ENCODE assay signal across 16 mouse cellular contexts in the genomic region with DNA sequence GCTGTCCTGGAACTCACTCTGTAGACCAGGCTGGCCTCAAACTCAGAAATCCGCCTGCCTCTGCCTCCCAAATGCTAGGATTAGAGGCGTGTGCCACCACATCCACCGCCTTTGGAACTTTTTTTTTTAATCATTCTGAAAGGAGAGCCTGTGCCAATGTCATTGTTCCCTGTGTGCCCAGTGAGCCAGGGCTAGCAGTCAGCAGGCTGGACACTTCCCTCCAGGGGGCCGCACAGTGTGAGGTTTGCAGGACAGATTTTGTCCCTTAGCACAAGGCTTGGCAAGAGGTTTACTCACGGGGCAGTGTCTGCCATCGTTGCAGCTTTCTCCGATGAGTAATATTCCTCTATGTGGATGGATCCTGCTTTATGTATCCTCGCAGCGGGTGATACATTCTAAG.
"Had no signal": no experiment of that assay in that cellular context is flagged by ENCODE, and none has a peak within 500 bp of the region (broad histone marks: within the 10 kb centered on the region; RNA-seq: fewer than 3 reads in every experiment).

No protein-coding gene starts in this region.

- H3K27me3 ChIP-seq: lung, embryonic 15.5 days; neural tube, embryonic 12.5 days; stomach, embryonic 15.5 days had no signal

- H3K9ac ChIP-seq: lung, embryonic 15.5 days; neural tube, embryonic 12.5 days; stomach, embryonic 15.5 days had no signal

- H3K27ac ChIP-seq: lung, embryonic 15.5 days; macrophage; neural tube, embryonic 12.5 days; stomach, embryonic 15.5 days; stomach, postnatal 0 days had no signal

- H3K36me3 ChIP-seq: lung, embryonic 15.5 days; neural tube, embryonic 12.5 days; stomach, embryonic 15.5 days had no signal

- H3K4me3 ChIP-seq: lung, embryonic 15.5 days; megakaryocyte, embryonic 14.5 days; neural tube, embryonic 12.5 days; stomach, embryonic 15.5 days had no signal

- H3K9me3 ChIP-seq: lung, embryonic 15.5 days; megakaryocyte, embryonic 14.5 days; neural tube, embryonic 12.5 days; stomach, embryonic 15.5 days had no signal

- H3K4me2 ChIP-seq: lung, embryonic 15.5 days; midbrain, embryonic 11.5 days; neural tube, embryonic 12.5 days; stomach, embryonic 15.5 days had no signal

- DNase-seq: lung, adult 18-20 months; lung, postnatal 14 days; lung, postnatal 36 days; midbrain, embryonic 14.5 days; right cerebral cortex, postnatal 14 days; thymus, adult 2 months; thymus, postnatal 25 days; thymus, postnatal 4 days had no signal

- ATAC-seq: lung, postnatal 0 days had no signal
